Mouse (Mus musculus) midbrain, embryonic 16.5 days (tissue): ENCODE measurements around the gene Wsb2. TPM values are rescaled to one million over a fixed set of nuclear protein-coding genes. Genes with fewer than 3 reads are reported as not detected.

Source experiments
- ATAC-seq: fragments of 200-750 bp; cut with Nextera tagmentation; 2 replicates; pipeline ENCODE4 v1.8.0; 2017; ENCODE audit warnings: moderate TSS enrichment
- H3K27ac ChIP-seq: fragments of 300-500 bp; sonication (generic); 2 replicates; pipeline ENCODE4 v1.5.1; 2014; ENCODE audit warnings: mild to moderate bottlenecking, low read length, mixed read lengths
- H3K27me3 ChIP-seq: fragments of 300-500 bp; sonication (generic); 2 replicates; pipeline ENCODE4 v1.6.1; 2014; ENCODE audit warnings: low read depth, low read length, mixed read lengths; ENCODE audit not compliant: control insufficient read depth, insufficient read depth
- H3K36me3 ChIP-seq: fragments of 300-500 bp; sonication (generic); 2 replicates; pipeline ENCODE4 v1.6.1; 2014; ENCODE audit warnings: mild to moderate bottlenecking, low read length, moderate library complexity, mixed read lengths; ENCODE audit not compliant: control insufficient read depth, insufficient read depth
- H3K4me1 ChIP-seq: fragments of 300-500 bp; sonication (generic); 2 replicates; pipeline ENCODE4 v1.6.1; 2014; ENCODE audit warnings: mild to moderate bottlenecking, low read length, mixed read lengths; ENCODE audit not compliant: control insufficient read depth, insufficient read depth
- H3K4me2 ChIP-seq: fragments of 300-500 bp; sonication (generic); 2 replicates; pipeline ENCODE4 v1.6.1; 2014; ENCODE audit warnings: mild to moderate bottlenecking, low read length, mixed read lengths
- H3K4me3 ChIP-seq: fragments of 300-500 bp; sonication (generic); 2 replicates; pipeline ENCODE4 v1.5.1; 2014; ENCODE audit warnings: low read depth, mild to moderate bottlenecking, low read length, moderate library complexity, mixed read lengths
- H3K9ac ChIP-seq: fragments of 300-500 bp; sonication (generic); 2 replicates; pipeline ENCODE4 v1.6.1; 2014; ENCODE audit warnings: low read depth, low read length, mixed read lengths
- H3K9me3 ChIP-seq: fragments of 300-500 bp; sonication (generic); replicated peaks from 2 replicates; pipeline ENCODE4 v1.6.1; 2014; ENCODE audit warnings: mild to moderate bottlenecking, low read length, mixed read lengths; ENCODE audit not compliant: control insufficient read depth, poor library complexity, severe bottlenecking
- WGBS: fragments of 180-500 bp; shearing (Covaris S2); extraction: QIAGEN DNeasy Blood & Tissue Kit; methylation state at CpG from one replicate; pipeline ENCODE4 v1.1.7; 2014; 5-methylcytosine and 5-hydroxymethylcytosine counted together
- polyA plus RNA-seq: library from polyadenylated mRNA; unstranded; fragments of >200 nt; fragmentation: Nextera tagmentation; extraction: Ambion mirVana; gene quantifications from 2 replicates; pipeline ENCODE4 v1.2.1, GENCODE M21; 2015

Wsb2 gene
- polyA plus RNA-seq, 1 experiment from 2014 or later, result 309 TPM

DNA sequence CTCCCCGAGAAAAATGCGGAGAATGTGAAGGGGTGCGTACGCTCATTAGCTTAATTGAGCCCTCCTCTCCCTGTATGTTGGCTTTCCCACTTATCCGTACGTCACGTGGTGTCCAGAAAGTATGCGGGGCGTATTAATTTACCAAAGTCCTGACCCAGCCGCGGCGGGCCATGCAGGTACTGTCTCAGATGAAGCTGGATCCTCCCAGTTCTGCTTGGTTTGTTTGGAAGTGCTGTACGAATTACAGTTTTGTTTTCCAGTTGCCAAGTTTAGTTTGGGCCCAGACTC is 3.1 kb downstream of the Wsb2 start:
- ATAC-seq, result no peak
- Histone ChIP-seq H3K4me3 (no peak overlapping the region), H3K27ac (no peak overlapping the region), H3K9ac (no peak overlapping the region), H3K36me3 (peaks cover 7% of the 10 kb centered on the region; the same call in 1 of the 2 replicates), H3K4me1 (peaks cover 40% of the 10 kb centered on the region), H3K4me2 (0 out of 2 replicates have a peak overlapping the region, but pooled peaks have one; percentile 5), H3K9me3 (no peaks in the 10 kb centered on the region), H3K27me3 (no peaks in the 10 kb centered on the region)
- WGBS, result 46% methylated on average over 13 of the region's 13 CpGs

GRCm38 (mm10) chr5:117360631-117361541 is 3.8 kb downstream of the Wsb2 start:
- H3K4me3 ChIP-seq, result no peak overlapping the region
- H3K4me1 ChIP-seq, result peaks cover 36% of the 10 kb centered on the region
- H3K27me3 ChIP-seq, result no peaks in the 10 kb centered on the region
- ATAC-seq, result no peak
- H3K9me3 ChIP-seq, result no peaks in the 10 kb centered on the region
- H3K36me3 ChIP-seq, result peaks cover 10% of the 10 kb centered on the region; the same call in 1 of the 2 replicates
- H3K9ac ChIP-seq, result no peak overlapping the region
- no peak overlapping the region for H3K4me2 ChIP-seq
- no peak overlapping the region for H3K27ac ChIP-seq
- 43% methylated on average over 13 of the region's 13 CpGs for WGBS

DNA sequence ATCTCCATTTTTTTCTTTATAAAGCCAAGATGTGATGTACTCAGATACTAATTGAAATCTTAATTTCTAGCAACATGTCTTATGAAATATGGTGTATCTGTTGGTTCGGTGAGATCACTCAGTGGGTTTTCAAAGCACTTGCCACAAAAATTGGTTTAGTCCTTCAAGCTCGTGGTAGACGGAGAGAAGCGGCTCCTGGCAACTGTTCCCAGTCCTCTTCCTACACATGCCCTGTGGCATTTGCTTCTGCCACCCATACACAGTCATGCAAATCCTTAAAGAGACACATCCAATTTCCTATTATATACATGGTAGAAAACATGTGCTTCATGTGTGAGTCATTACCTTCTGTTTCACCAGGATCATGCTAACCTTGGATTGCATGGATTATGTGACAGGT is 4.5 kb downstream of the Wsb2 start:
- WGBS, result 62% methylated on average over 4 of the region's 4 CpGs
- peaks cover 29% of the 10 kb centered on the region for H3K4me1 ChIP-seq
- no peak for ATAC-seq
- H3K27me3 ChIP-seq, result no peaks in the 10 kb centered on the region
- H3K36me3 ChIP-seq, result peaks cover 11% of the 10 kb centered on the region; the same call in 1 of the 2 replicates
- no peak overlapping the region for H3K4me3 ChIP-seq
- no peaks in the 10 kb centered on the region for H3K9me3 ChIP-seq
- no peak overlapping the region for H3K27ac ChIP-seq
- no peak overlapping the region for H3K9ac ChIP-seq
- H3K4me2 ChIP-seq, result no peak overlapping the region

DNA sequence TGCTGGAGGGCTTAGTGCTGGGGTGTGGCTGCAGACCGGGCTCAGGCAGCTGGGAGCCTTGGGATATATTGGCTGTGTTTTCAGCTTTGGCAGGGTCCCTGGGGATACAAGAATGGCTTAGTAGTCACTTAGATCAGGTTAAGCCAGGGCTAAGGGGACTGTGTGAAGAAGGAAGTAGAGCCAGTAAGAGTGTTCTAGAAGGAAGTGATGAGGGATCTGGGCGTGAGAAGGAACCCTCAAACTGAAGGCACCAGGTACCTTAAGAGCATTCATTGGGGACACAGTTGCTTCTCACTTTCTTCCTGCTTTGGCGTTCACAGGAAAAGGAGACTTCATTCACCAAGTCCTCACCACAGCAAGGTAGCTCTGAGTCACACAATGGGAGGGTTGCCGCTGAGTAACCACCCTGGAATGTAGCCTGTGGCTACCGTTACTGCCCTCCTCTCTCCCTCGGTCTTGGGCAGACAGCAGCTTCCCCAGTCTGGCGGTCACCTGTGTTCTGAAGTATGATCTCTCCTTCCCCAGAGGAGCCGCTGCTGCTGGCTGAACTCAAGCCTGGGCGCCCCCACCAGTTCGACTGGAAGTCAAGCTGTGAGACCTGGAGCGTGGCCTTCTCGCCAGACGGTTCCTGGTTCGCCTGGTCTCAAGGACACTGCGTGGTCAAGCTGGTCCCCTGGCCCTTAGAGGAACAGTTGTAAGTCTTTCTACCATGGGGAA is 6.1 kb downstream of the Wsb2 start:
- Histone ChIP-seq H3K27ac (no peak overlapping the region), H3K4me1 (peaks cover 29% of the 10 kb centered on the region), H3K4me2 (no peak overlapping the region), H3K36me3 (peaks cover 13% of the 10 kb centered on the region; the same call in 1 of the 2 replicates), H3K4me3 (no peak overlapping the region), H3K27me3 (no peaks in the 10 kb centered on the region), H3K9ac (no peak overlapping the region), H3K9me3 (no peaks in the 10 kb centered on the region)
- no peak for ATAC-seq
- WGBS, result 61% methylated on average over 15 of the region's 15 CpGs

DNA sequence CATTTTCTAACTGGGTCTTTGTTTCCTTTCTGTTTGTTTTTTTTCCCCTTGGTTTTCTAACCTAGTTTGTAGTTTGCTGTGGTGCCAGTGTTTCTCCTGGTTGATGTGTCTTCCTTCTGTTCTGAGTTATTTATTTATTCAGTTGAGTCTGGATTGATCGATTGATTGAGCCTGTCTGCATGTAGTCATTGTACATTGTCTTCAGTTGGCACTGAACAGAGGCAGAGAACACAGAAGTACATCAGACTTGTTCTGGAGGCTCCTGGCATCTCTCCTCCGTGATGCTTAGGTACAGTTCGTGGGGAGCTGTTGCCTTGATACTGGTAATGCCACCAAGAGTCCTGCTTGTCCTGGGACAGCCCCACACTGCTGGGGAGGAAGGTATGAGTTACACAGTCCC is 7.7 kb downstream of the Wsb2 start:
- H3K9ac ChIP-seq, result no peak overlapping the region
- H3K4me2 ChIP-seq, result no peak overlapping the region
- peaks cover 19% of the 10 kb centered on the region for H3K4me1 ChIP-seq
- H3K27ac ChIP-seq, result no peak overlapping the region
- WGBS, result 91% methylated on average over 3 of the region's 3 CpGs
- no peak overlapping the region for H3K4me3 ChIP-seq
- no peaks in the 10 kb centered on the region for H3K27me3 ChIP-seq
- no peaks in the 10 kb centered on the region for H3K9me3 ChIP-seq
- H3K36me3 ChIP-seq, result peaks cover 18% of the 10 kb centered on the region
- ATAC-seq, result no peak

DNA sequence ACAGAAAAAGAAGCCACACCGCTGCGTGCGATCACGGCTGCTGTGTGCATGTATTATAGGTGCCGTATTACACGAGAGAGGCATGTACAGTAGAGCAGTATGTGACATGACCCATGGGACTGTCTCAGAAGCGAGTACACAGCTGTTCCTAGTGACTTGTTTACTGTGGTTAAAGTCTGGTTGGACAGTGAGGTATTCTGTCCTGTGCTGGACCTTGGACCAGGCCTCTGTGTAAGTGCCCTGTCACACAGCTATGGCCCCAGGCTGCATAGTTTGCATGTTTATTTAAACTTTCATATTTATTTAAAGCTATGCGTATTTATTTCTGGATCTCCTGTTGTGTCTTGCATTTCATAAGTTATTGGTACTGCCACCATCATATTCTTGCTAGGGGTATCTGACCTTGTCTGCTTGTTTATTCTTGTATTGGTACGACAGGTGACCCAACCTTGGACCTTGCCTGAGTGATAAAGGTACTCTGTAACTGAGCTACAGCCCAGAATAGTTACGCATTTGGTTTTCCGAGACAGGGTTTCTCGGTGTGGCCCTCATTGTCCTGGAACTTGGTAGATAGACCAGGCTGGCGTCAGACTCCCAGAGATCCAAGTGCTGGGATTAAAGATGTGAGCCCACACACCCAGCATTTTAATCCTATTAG is 8.9 kb downstream of the Wsb2 start:
- WGBS, result 88% methylated on average over 13 of the region's 13 CpGs
- no peak for ATAC-seq

GRCm38 (mm10) chr5:117367206-117367605 is 10.1 kb downstream of the Wsb2 start:
- Histone ChIP-seq H3K4me1 (no peaks in the 10 kb centered on the region), H3K27me3 (no peaks in the 10 kb centered on the region), H3K36me3 (peaks cover 38% of the 10 kb centered on the region), H3K4me3 (no peak overlapping the region), H3K27ac (no peak overlapping the region), H3K9ac (no peak overlapping the region), H3K9me3 (no peaks in the 10 kb centered on the region), H3K4me2 (no peak overlapping the region)
- ATAC-seq, result no peak
- WGBS, result 74% methylated on average over 8 of the region's 8 CpGs

More for the DNA sequence above, 8.9 kb downstream of the Wsb2 start:
- Histone ChIP-seq H3K36me3 (peaks cover 28% of the 10 kb centered on the region), H3K27me3 (no peaks in the 10 kb centered on the region), H3K4me1 (peaks cover 7% of the 10 kb centered on the region), H3K9ac (no peak overlapping the region), H3K4me2 (no peak overlapping the region), H3K9me3 (no peaks in the 10 kb centered on the region), H3K4me3 (no peak overlapping the region), H3K27ac (no peak overlapping the region)

- H3K4me1 ChIP-seq, result no peaks in the 10 kb centered on the region
- no peak overlapping the region for H3K27ac ChIP-seq
- H3K9ac ChIP-seq, result no peak overlapping the region
- no peak overlapping the region for H3K4me2 ChIP-seq
- no peak overlapping the region for H3K4me3 ChIP-seq
- 84% methylated on average over 10 of the region's 10 CpGs for WGBS
- no peaks in the 10 kb centered on the region for H3K9me3 ChIP-seq
- no peak for ATAC-seq
- H3K36me3 ChIP-seq, result peaks cover 36% of the 10 kb centered on the region
- no peaks in the 10 kb centered on the region for H3K27me3 ChIP-seq
These were observed 13.5 kb downstream of the Wsb2 start for GRCm38 (mm10) chr5:117370592-117370991.
